Mouse (Mus musculus): Measurements from ENCODE around the gene Sf3a2.

The Sf3a2 gene

DNA sequence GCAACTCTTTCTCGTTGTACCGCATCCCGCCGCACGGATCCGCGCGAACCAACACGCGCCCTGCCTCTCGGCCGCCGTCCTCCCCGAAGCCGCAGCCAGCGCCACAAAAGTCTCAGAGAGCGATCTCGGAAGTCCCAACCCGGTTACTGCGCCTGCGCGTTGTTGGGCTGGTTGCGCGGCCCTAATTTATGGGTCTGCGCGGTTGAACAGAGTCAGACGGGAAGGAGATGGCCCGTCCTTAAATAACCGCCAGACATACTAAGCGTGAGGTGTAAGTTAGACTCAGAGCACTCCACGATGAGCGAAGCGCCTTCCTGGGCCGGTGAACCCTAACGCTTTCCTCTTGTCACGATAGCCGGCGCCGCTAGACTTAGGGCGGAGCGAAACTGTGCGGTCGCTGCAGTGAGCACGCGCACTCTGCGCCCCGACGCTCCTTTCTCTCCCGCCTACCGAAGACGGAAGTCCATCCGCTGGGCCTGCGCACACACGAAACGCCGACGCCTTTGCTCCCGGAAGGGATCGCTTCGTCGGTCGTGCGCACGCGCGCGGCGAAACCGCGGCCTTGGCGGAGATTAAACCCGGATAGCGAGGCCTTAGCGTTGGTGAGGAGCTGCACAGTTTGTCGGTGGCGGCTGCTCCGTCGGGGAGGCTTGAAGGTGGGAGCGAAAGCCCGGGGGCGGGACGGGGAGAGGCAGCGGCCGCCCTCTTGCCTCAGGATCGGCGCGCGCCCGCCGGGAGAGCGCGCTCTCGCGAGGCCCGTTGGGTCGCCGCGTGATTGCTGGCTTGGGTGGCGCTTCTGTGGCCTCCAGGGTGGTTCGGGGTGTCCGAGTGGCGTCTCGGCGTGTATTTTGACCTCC, at the start of gene Sf3a2, which contains the start of gene Plekhj1:
Sf3a2 (plus strand) TSS at position 49 of the 857 bp plus-strand sequence.
Plekhj1 (minus strand) TSS at position 477 of the 857 bp plus-strand sequence.
- peak; percentile 96 to 97 for DNase-seq

DNA sequence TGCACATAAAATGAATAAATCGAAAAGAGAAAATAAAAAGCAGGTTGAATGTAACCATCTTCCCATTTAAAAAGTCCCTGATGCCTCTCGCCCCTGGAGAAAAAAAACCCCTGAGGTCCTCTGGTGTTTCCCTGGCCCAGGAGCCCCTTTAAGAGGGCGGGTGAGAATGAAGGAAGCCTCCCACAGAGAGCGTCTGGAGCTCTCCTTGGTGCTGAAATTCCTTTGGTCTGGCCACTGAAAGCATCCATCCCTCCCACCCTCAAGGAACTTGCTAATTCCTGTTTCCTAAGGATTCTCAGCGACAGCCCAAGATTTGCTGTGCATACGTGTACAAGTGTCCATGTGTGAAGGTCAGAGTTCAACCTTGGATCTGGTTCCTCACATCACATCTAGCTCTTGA, 49.4 kb upstream of the Sf3a2 start:
- peak; percentile 84 to 87 for DNase-seq

DNA sequence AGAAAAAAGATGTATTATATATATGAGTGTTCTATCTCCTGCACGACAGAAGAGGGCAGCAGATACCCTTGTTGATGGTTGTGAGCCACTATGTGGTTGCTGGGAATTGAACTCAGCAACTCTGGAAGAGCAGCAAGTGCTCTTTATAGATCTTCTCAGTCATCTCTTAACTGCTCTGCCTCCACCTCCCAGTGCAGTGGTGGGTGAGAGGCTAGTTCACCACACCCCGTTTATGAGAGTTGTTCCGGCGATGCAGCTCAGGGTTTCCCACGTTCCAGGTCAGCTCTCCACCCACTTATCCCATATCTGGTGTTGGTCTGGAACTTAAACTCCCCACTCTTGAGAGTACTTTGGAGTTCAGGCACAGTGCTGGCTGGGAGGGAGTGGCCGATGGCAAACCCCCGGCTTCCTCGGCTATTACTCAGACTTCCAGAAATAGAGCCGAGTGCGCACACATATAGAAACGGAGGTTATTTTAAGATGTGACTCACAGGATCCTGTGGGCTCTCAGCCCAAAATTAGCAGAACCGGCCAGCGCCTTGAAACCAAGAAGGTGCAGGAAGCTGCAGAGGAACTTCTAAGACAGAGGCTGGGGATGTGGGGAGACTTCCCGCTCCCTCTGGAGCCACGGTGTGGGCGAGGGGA, 46.7 kb upstream of the Sf3a2 start:
- peak; percentile 47 to 66 for DNase-seq

DNA sequence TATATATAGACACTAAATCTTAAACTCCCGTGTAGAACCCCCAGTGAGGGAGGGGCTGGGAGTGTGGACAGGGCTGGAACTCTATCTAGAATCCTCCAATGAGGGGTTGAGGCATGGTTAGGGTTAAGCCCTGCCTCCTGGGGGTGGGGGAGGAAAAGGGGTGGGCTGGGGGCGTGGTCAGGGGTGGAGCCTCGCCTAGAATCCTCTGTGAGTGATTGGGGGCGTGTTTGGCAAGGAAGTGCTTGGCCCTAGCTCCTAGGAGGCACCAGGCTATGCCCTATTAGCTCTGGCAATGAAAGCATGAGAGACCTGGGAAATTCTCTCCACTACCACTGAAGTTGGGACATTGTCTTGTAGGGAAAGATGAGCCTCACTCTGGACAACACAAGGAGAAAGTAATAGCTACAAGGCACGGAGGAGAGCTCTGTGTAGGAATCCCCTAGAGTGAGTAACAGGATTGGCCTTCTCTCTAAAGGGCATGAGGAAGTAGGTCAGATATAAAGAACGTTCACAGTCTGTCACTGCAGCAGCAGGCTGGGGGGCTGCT, 45.8 kb upstream of the Sf3a2 start:
- peak; percentile 90 to 92 for DNase-seq

DNA sequence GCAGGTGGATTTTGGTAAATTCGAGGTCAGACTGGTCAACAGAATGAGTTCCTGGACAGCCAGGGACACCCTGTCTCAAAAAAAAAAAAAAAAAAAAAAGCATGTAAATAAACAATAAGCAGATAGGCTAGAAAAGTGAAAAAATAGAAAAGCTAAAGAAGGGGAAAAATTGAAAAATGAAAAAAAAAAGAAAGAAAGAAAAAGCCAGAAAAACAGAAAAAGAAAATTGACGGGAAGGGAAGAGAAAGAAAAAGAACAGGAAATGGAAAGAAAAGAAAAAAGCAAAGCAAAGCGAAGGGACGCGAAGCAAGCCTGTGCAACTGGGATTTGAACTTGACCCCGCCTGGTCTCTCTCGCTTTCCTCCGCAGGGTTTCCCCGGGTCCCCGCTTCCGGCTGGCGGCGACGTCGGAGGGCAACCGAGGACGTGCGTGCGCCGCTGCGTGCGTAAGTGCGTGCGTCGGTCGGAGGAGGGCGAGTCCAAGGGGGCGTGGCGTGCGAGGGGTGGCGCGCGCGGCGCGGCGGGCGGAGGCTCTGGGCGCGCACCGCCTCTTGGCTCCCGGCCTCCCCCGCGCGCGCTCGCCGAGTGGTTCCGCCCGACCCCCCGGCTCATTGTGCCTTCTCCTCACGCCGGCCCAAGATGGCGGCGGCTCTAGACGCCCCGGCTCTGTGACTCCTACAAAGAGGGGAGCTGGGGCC, 43.3 kb upstream of the Sf3a2 start, which contains the start of gene Dot1l:
Dot1l (plus strand) TSS at position 613 of the 697 bp plus-strand sequence.
- DNase-seq: peak; percentile 99 to 100

DNA sequence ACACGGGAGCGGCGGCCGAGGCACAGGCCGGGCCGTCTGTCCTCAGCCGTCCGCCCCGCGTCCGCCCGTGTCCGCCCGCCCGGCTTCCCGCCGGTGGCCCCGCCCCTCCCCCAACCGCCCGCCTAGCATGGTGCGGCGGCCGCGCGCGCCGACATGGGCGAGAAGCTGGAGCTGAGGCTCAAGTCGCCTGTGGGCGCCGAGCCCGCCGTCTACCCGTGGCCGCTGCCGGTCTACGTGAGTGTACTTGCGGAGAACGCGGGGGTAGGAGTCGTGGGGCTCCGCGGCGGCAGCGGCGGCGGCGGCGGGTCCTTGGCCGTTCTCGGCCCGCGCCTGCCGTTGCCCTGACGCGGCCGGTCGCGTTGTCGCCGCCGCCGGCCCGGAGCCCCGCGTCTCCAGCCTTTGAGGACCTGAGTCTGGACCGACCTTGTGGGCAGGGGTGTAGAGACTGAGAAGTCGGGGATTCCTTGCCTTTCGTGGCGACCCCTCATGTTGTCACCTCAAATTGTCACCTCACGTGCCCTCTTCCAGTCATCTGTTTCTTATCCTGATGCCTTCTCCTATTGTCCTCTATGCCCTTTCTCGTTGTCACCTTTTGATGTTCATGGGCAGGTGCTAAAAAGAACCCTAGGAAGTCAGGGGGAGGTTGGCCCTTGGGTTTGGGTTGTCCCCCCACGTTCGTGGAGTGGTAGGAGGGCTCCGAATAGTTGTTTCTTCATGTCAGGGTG, 42.5 kb upstream of the Sf3a2 start:
- no peak for DNase-seq

DNA sequence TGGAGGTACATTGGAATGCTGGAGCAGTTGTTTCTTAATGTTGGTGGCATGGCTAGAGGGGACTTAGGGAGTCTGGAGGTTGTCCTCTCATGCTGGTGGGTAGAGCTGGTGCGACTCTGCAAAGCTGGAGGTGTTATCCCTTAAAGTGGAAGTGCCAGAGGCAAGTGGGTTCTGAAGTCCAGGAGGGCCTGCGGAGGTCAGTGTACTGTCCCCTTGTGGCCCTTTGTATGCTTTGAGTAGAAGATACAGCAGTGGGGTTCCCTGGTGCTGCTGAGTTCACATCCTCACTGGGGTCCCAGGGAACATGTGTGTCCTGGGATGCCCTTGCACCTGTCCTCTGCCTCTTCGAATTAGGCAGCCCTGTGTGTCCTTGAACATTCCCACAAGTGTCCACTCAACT, 41.9 kb upstream of the Sf3a2 start:
- DNase-seq: peak in 1 of 2 experiments; percentile 18

DNA sequence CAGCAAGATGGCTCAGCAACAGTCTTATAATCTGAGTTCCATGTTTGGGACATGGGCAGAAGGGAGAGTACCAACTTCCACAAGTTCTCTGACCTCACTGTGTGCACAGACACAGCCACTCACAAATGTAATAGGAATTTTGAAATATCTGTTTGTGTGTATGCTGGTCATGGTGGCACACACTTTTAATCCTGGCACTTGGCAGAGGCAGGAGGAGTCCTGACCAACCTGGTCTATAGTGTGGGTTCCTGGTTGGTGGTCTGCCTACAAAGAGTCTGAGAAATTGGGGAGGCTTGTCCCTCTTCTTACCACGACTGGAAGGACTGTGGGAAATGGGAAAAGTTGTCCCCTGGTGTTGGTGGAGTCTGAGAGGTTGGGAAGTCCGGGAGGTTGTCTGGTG, 41.5 kb upstream of the Sf3a2 start:
- DNase-seq: no peak

DNA sequence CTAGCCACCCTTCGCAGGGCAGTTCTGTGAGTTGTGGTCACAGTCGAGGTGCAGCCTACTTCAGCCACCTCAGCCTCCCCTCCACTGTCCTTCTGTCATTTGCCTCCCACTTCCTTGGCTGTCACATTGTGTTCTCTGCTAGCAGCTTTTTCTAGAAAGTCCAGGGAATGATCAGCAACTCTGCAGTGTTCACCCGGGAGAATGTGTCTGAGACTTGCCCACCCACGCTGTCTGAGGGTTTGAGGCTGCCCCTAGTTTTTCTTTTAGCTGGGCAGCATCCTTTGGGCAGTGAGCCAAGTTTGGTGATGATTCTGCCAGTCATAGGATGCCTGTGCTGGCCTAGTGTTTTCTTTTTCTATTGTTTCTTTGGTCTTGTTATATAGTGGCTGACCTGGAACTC, 41.0 kb upstream of the Sf3a2 start:
- no peak for DNase-seq

DNA sequence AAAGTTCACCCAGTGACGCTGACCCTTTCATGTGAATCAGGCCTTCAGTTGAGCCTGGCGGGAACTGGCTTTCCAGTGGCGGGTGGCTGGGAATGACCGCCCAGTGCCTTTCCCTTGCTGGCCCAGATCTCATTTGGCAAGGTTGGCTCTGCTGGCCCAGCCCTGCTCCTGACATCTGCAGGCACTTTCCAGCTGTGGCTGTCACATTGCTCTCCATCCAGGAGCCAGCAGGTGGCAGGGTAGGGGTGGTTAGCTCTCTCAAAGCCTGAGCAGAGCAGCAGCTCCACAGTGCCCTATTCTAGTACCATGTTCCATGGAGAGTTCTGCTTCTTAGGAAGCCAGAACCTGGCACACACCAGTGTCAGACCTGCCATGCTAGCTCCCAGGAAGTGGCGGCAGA, 40.3 kb upstream of the Sf3a2 start:
- peak; percentile 81 to 87 for DNase-seq

DNA sequence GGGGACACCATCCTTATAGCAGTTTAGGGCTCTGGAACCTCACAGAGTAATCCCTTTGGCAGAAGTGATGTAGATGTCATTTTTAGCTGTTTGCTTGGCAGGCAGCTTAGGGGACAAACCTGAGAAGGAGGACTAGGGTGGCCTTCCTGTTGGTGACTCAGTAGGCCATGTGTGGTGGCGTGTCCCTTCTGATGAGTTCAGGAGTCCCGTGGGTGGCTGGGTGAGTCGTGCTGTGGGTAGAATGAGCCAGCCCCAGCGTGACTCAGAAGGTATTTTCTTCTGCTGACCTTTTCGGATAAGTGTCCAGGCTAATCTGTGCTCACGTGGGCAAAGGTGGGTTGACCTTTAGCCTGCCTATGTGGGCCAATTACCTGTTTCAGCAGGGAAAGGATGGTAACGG, 39.3 kb upstream of the Sf3a2 start:
- no peak for DNase-seq

DNA sequence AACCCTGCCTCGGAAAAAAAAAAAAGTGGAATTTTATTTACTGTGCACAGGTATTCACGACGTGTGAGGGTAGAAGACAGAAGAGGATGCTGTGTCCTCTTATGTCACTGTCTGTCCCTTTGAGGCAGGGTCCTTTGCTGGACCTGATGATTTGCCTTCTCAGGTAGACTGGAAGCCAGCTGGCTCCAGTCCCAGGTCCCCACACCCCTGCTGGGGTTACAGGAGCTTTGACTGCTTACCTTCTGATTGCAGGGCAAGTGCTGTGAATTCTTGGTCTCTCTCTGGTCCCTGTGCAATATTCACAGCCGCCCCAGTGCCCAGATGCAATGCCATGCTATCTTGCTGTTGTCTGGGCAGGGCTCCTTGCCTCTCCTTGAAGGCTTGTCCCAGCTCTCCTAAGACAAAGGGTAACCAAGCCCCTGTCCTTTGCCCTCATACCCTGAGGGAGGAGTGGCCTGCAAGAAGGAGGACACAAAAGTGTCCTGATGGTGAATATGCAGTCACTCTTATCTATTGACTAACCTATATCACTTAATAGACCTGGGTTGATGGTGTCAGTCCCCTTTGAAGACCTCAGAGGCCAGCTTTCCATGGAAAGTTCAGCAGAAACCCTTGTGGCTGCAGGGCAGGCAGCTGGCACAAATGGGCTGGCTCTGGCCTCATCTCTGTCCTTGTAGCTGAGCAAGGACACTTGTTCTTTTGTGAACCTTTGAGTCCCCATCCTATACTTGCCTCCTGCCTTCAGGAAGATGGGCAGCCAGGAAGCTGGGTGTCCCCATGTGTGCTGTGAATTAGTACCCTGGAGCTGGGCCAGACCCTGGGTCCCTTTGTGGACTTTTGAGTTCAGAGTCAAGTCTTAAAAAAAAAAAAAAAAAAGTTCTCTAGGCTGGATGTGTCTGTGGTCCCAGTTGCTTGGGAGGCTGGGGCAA, 37.1 kb upstream of the Sf3a2 start:
- peak in 1 of 2 experiments; percentile 22 for DNase-seq

DNA sequence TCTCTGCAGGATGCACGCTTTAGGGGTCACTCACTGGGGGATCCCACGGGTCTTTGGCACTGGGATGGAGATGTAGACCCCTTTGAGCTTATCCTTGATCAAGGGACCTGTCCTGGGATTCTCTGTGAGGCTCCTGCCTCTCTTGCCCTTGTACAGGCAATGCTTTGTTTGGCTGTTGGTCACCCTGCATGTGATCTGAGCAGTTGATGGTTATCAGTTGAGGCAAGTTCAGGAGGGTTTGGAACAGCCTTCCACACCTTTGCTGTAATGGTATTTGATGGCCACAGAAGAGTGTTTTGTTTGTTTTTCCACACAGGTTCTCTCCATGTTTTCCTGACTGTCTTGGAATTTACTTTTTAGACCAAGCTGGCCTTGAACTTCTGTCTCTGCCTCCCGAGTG, 36.2 kb upstream of the Sf3a2 start:
- DNase-seq: no peak

DNA sequence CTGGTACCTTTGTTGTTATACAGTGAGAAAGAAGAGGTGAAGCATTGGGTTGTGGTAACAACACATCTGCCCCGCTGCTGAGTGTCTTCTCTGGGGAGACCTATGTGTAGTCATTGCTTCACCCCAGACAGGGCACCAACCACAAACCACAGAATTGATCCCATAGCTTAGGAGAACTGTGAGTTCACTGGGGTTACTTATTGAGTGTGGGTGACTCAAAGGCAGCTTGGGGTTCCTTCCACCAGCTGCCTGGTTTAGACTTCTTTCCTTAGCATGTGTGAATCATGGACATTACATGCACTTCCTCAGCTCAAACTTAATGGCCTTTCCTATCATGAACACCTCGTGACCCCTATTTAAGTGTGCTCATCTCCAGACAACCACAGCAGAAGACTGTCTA, 34.5 kb upstream of the Sf3a2 start:
- DNase-seq: no peak

DNA sequence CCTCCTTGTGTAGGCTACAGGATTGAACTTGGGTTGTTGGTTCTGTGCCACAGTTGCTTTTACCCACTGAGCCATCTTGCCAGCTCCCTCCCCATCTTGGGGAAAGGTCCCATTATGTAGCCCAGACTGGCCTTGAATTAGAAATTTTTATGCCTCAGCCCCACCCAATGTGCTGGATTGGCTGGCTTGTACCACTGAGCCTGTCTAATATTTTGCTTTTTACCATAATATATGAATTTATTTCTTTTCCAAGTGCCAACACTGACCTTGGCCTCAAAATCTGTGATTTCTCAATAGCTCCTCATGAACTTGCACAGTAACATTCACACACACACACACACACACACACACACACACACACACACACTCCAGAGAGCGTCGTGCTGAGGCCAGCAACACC, 32.3 kb upstream of the Sf3a2 start:
- no peak for DNase-seq

DNA sequence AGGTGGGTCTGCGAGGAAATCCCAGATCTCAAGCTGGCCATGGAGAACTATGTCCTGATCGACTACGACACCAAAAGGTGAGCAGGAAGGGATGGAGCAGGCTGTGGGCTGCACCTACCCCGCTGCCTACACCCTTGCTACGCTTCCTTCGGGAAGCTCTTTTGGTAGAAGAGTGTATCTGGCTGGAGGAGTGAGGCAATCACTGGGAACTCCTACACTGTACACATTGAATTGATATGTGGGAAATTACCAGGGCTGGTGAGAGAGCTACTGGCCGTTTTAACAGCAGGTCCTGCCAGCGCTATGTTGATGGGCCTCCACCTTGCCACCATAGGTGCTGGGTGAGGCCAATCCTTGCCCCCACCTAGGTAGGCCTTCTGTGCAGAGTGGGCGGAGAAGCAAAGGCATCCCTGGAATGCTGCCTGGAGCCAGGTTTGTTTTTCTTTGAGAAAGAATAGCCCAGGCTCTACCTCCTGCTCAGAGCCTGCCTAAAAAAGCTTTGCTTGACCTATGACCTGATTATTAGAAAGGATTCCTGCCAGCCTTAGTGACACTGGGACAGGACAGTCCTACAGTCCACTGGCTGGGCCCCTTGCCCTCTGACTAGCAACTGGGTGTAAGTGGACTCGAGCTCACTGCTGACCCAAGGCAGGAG, 31.7 kb upstream of the Sf3a2 start:
- DNase-seq: peak in 1 of 2 experiments; percentile 35

DNA sequence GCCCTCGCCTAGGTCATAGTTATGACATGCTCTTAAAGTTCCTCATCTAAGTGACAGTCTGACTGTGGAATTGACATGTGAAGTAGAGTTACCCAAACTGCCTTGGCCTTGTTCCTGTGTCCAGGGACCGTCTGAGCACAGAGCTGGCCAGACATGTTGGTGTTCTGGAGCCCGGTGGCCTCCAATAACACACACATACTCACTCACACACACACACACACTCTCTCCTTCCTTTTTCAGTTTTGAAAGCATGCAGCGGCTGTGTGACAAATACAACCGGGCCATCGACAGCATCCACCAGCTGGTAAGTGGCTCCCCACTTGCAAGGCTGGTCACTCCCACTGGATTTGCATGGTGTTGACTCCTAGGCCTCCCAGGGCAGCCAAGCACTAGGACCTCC, 29.6 kb upstream of the Sf3a2 start:
- no peak for DNase-seq

DNA sequence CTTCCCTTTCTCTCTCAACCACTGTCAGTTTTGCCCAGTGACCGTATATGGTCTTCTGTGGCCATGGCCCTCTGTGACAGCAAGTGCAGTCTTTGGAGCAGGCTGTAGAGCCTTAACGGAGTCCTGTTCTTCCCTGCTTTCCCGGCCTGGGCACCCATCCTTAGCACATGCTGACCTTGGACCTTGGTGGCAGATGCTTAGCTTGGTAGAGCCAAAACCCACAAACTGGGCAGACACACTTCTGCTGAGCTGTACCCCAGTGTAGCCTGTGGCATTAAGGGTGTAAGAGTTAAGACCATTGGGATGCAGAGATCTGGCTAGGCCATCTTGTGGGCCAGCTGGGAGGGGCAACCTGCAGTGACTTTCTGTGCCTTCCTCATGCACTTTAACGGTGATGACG, 24.2 kb upstream of the Sf3a2 start:
- DNase-seq: no peak

DNA sequence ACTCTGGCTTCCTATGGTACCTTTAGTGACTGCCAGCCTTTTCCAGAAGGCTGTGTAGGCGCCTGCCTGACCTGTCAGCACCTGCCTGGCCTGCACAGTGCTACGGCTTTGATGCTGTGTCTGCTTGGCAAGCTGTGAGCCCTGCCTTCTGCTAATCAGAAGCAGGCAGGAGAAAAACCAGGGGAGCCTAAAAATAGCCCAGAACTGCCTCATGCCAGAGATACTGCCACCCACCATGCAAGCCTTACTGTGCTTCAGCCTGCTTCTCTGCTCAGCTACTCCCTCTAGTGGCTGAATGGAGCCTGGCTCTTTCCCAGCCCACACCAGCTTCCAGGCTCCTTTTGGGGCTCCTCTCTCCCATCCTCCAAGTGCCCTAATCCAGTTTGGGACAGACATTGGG, 23.4 kb upstream of the Sf3a2 start:
- peak; percentile 81 to 84 for DNase-seq

DNA sequence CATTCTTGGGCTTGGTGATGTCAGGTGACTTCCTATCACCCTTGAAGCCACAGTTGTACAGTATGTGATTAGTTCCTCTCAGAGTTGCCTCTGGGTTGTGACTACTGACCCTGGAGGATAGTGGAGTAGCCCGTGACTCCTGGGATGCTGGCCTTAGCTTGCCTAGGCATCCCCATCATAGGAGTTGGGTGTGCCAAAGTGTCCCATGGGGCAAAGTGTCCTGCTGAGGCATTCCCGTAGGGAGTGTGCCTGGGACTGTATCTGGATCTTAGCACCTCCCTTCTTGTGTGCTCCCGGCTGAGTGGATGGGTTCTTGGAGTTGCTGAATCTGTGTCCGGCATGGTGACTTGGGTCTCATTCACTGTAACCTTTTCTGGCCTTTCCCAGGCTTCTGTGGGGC, 23.0 kb upstream of the Sf3a2 start:
- no peak for DNase-seq

DNA sequence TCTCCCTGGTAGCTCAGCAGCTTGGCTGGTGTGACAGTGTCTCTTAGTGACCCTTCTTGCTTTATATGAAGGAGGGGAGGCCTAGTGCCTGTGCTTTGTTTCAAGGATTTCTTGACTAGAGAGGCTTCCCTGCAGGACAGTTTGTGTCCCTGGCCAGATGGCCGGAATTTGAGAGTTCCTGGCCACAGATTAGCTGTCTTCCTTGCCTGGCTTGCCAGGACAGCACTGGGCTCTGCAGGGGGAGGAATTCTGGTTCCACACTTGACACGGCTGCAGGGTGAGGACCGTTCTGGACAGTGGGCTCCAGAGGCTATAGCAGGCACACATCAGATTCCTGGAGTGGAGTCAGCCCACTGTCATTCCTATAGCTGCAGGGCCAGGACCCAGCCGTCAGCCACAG, 22.3 kb upstream of the Sf3a2 start:
- no peak for DNase-seq
